In genomic region chr4:28999287-28999595, GRCm38 (mm10) we compare ENCODE assay signal across 21 mouse cellular contexts.
DNase-seq lines count a peak whose midpoint lies in the region; ATAC-seq and TF ChIP-seq lines count a peak whose summit lies in the region.
"Had no signal": no experiment of that assay in that cellular context is flagged by ENCODE, and none has a peak within 500 bp of the region (broad histone marks: within the 10 kb centered on the region; RNA-seq: fewer than 3 reads in every experiment).

No protein-coding gene starts in this region.

- 39% methylated on average over 2 of the region's 2 CpGs for WGBS in lung, embryonic 14.5 days
- 77% methylated on average over 2 of the region's 2 CpGs for WGBS in forebrain, embryonic 15.5 days

- no peak for DNase-seq in frontal cortex, postnatal 10 days (ENCODE audit: low spot score in 2 of 2)
- peak; percentile 16 for DNase-seq in lung, embryonic 14.5 days
- no peak for DNase-seq in lung, postnatal 4 days
- DNase-seq in brain, adult 2 months (ENCODE audit: low read depth, low spot score), result peak; percentile 64
- peak; percentile 23 for DNase-seq in telencephalon, adult 2 months (ENCODE audit: low read depth, low spot score)
- DNase-seq: adrenal gland, postnatal 10 days; B cell, adult 2 months; cerebellum, adult 11-12 months; cerebellum, adult 9-10 months; cerebellum, postnatal 25 days; gastrocnemius, postnatal 10 days; heart, adult 2 months; heart, postnatal 14 days had no signal

- no peaks in the 10 kb centered on the region for H3K4me1 ChIP-seq in lung, embryonic 14.5 days (ENCODE audit: insufficient read depth)
- H3K4me1 ChIP-seq in forebrain, embryonic 15.5 days, result no peaks in the 10 kb centered on the region
- H3K4me1 ChIP-seq: embryonic facial prominence, embryonic 12.5 days; heart, embryonic 15.5 days; hindbrain, embryonic 13.5 days had no signal

- H3K9ac ChIP-seq in lung, embryonic 14.5 days, result no peak overlapping the region
- H3K9ac ChIP-seq in forebrain, embryonic 15.5 days (replicated peaks), result no peak overlapping the region
- H3K9ac ChIP-seq: embryonic facial prominence, embryonic 12.5 days; heart, embryonic 15.5 days; hindbrain, embryonic 13.5 days had no signal

- no peaks in the 10 kb centered on the region for H3K27me3 ChIP-seq in lung, embryonic 14.5 days (ENCODE audit: insufficient read depth, low read length)
- H3K27me3 ChIP-seq in forebrain, embryonic 15.5 days, result no peaks in the 10 kb centered on the region
- H3K27me3 ChIP-seq: embryonic facial prominence, embryonic 12.5 days; heart, embryonic 15.5 days; hindbrain, embryonic 13.5 days had no signal

- no peak overlapping the region for H3K4me2 ChIP-seq in lung, embryonic 14.5 days
- H3K4me2 ChIP-seq in forebrain, embryonic 15.5 days (replicated peaks), result no peak overlapping the region
- H3K4me2 ChIP-seq: embryonic facial prominence, embryonic 12.5 days; heart, embryonic 11.5 days; heart, embryonic 15.5 days; hindbrain, embryonic 13.5 days had no signal

- H3K36me3 ChIP-seq in lung, embryonic 14.5 days (ENCODE audit: insufficient read depth), result no peaks in the 10 kb centered on the region
- H3K36me3 ChIP-seq in forebrain, embryonic 15.5 days, result no peaks in the 10 kb centered on the region
- H3K36me3 ChIP-seq: embryonic facial prominence, embryonic 12.5 days; heart, embryonic 15.5 days; hindbrain, embryonic 13.5 days had no signal

- TF ChIP-seq CTCF in lung, embryonic 14.5 days (IDR thresholded peaks at IDR 0.05; ENCODE audit: low read depth), result no peak

- no peak overlapping the region for H3K27ac ChIP-seq in lung, embryonic 14.5 days (ENCODE audit: low read depth)
- no peak overlapping the region for H3K27ac ChIP-seq in forebrain, embryonic 15.5 days (replicated peaks)
- H3K27ac ChIP-seq: embryonic facial prominence, embryonic 12.5 days; heart, adult 2 months; heart, embryonic 15.5 days; hindbrain, embryonic 13.5 days; hindbrain, postnatal 0 days had no signal

- peak; percentile 94 for ATAC-seq in frontal cortex, adult (ENCODE audit: low TSS enrichment)
- no peak for ATAC-seq in lung, embryonic 14.5 days (ENCODE audit: insufficient read depth)
- ATAC-seq in forebrain, embryonic 15.5 days (replicated peaks), result no peak
- ATAC-seq: forebrain, embryonic 16.5 days; hindbrain, postnatal 0 days had no signal

- no peak overlapping the region for H3K4me3 ChIP-seq in lung, embryonic 14.5 days (ENCODE audit: low read depth, low read length)
- H3K4me3 ChIP-seq in forebrain, embryonic 15.5 days, result no peak overlapping the region
- H3K4me3 ChIP-seq: embryonic facial prominence, embryonic 12.5 days; heart, adult 2 months; heart, embryonic 15.5 days; hindbrain, embryonic 13.5 days had no signal

- H3K9me3 ChIP-seq in lung, embryonic 14.5 days (ENCODE audit: low read depth, low read length), result no peaks in the 10 kb centered on the region
- H3K9me3 ChIP-seq in forebrain, embryonic 15.5 days, result no peaks in the 10 kb centered on the region
- H3K9me3 ChIP-seq: embryonic facial prominence, embryonic 12.5 days; heart, embryonic 15.5 days; hindbrain, embryonic 13.5 days had no signal

Comparison
In these comparisons a context has a peak if more than half of its experiments do, and no peak if none do; other contexts are left out.
1. DNase-seq: peak in lung, embryonic 14.5 days (single experiment), brain, adult 2 months (single experiment) and telencephalon, adult 2 months (single experiment); none in frontal cortex, postnatal 10 days (0 of 2) and lung, postnatal 4 days (0 of 2).